Mouse (Mus musculus): ENCODE results near the gene Aff1.

The Aff1 gene

GRCm38 (mm10) chr5:103691624-103692530 is at the start of gene Aff1:
Gene Aff1, plus strand, starts transcription at chr5:103692374.
- DNase-seq (ENCODE audit: low read depth) = peak; percentile 71

GRCm38 (mm10) chr5:103644167-103644566 is 48.0 kb upstream of the Aff1 start:
- DNase-seq (ENCODE audit: low read depth) = no peak

- DNase-seq (ENCODE audit: low read depth) = no peak
Observed at GRCm38 (mm10) chr5:103647320-103647719, 44.9 kb upstream of the Aff1 start.

GRCm38 (mm10) chr5:103654225-103654624 is 37.9 kb upstream of the Aff1 start:
- peak; percentile 80 for DNase-seq (ENCODE audit: low read depth)

DNA sequence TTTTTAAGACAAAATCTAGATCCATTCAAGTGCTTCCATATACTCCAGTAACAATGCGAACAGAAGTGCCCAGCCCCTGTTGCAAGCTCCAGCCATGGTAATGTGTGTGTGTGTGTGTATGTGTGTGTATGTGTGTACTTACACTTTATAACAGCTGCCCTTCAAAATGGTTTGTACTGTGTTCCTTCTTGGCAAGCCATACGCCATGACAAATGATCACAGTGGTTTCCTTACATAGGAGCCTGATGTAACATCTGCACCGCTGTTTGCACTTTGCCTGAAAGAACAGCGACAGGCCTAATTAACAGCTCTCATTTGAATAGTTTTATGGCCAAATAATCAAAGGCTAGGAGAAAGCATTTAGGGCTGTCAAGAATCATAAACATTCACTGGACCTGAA is 37.4 kb upstream of the Aff1 start:
- DNase-seq (ENCODE audit: low read depth) = no peak

DNA sequence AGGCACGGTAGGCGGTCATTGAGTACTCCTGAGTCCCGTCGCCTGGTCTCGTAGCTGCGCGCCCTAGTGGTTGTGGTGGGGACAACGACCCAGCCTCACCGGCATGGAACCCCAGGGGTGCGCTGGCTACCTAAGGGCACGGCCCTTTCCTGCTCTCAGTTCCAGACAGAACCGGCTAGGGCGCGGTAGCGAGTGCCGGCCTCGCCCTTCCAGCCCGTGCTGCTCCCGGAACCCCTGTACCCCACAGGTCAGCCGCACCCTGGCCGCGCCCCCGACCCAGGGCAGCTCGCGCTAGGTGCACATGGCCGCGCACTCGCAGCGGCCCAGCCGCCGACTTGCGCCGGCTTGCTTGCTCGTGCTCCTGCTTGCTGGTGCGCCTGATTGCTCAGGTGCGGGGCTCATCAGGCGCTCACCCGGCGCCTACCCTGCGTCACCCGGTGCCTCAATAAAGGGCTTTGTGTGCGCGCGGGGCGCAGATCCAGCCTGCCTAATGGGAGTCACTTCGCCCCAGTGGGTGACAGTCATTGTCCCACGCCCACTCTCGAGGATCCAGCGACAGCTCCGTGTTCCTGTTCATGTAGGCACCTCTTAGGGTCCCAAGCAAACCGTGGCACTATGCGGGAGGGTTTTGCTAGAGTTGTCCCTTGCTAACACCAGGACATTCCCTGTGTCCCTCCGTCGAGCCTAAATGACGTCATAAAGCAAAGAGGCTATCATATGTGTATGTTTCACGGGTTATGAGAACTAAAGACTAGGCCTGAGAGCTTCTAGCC is 36.6 kb upstream of the Aff1 start, which contains the start of gene 1700016H13Rik:
TSS of gene 1700016H13Rik (minus strand) at position 665 of the 773 bp plus-strand sequence.
- DNase-seq (ENCODE audit: low read depth) = peak; percentile 53

DNA sequence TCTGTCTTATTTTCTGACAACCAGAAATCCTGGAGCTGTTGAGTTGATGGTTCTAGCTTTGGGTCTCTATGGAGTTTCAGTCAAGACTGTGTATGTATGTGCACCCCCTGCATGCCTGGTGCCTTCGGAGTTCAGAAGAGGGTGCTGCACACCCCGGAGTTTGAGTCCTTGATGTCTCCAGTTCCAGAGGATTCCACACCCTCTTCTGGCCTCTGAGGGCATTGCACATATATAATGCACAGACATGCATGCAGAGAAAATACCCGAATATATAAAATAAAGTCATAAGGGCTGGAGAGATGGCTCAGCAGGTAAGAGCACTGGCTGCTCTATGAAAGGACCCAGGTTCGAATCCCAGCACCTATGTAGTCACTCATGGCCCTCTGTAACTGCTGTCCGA is 33.3 kb upstream of the Aff1 start:
- peak; percentile 34 for DNase-seq (ENCODE audit: low read depth)

DNA sequence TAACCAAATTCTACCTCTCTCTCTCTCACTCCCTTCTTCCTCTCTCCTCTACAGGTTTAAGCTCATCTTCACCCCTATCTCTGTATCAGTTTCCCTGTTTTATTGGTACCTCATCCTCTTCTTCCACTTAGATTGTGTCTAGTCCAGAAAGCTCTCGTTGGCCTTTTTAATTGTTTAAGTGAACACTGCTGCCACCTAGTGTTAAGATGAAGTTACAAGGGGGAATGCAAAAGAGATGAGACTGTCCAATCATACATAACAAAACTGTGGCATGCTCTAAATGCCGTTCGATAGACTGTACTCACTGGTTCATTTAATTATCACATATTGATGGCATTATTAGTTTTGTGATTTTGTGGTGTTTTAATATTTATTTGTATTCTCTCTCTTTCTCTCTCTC is 32.6 kb upstream of the Aff1 start:
- DNase-seq (ENCODE audit: low read depth) = peak; percentile 51

- DNase-seq (ENCODE audit: low read depth) = no peak
Observed at GRCm38 (mm10) chr5:103664932-103665331, 27.2 kb upstream of the Aff1 start.

GRCm38 (mm10) chr5:103665876-103666275 is 26.3 kb upstream of the Aff1 start:
- no peak for DNase-seq (ENCODE audit: low read depth)

GRCm38 (mm10) chr5:103671858-103672257 is 20.3 kb upstream of the Aff1 start:
- no peak for DNase-seq (ENCODE audit: low read depth)

- DNase-seq (ENCODE audit: low read depth) = no peak
Observed at GRCm38 (mm10) chr5:103673611-103674010, 18.6 kb upstream of the Aff1 start.

GRCm38 (mm10) chr5:103674482-103674881 is 17.7 kb upstream of the Aff1 start:
- DNase-seq (ENCODE audit: low read depth) = no peak

- no peak for DNase-seq (ENCODE audit: low read depth)
Observed at GRCm38 (mm10) chr5:103676289-103676881, 15.8 kb upstream of the Aff1 start.

GRCm38 (mm10) chr5:103677894-103678293 is 14.3 kb upstream of the Aff1 start:
- DNase-seq (ENCODE audit: low read depth) = no peak

DNA sequence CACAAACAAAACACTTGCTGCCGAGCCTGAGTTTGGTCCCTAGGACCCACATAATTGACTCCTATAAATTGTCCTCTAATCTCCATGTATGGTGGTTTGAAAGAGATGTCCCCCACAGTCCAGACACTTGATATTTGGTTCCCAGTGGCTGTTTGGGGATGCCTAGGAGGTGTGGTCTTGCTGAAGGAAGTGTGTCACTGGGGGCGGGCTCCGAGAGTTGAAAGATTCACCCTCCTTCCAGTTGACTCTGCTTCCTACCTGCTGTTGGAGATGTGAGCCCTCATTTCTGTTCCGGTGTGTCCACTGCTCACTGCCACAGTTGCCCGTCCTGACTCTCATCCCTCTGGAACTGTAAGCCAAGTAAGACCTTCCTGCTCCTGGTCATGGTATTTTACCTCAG is 13.2 kb upstream of the Aff1 start:
- DNase-seq (ENCODE audit: low read depth) = no peak

DNA sequence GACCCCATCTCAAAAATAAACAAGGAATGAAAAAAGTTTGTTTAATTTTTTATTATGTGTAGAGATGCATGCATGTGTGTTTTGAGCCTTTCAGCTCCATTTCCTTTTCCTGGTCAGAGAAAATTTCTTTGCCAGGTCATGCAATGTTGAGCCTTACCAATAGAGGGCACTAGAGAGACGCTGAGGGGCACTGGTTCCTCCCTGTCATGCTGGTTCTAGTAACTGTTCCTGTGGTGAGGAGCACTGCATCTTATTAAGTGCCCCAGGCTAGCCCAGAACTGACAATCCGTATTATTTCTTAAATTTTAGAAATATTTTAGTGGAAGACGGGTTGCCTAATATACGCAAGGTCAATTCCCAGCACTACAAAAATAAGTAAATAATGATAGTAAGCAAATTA is 11.8 kb upstream of the Aff1 start:
- DNase-seq (ENCODE audit: low read depth) = peak; percentile 71

DNA sequence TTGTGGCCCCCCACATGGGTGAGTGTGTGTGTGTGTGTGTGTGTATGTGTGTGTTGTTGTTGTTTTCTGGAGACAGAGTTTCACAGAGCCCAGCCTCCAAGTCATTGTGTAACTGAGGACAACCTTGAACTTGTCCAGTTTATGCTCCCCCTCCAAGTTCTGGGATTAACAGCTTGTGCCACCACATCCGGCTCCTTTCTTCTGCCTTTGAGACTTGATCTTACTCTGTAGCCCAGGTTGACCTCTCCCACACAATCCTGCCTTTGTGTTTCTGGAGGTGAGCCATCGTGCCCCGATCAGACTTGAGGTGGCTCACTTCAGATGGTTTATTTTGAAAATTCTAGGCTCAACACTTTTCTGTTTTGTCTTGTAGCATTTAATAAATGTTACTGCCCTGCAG is 10.3 kb upstream of the Aff1 start:
- DNase-seq (ENCODE audit: low read depth) = no peak

DNA sequence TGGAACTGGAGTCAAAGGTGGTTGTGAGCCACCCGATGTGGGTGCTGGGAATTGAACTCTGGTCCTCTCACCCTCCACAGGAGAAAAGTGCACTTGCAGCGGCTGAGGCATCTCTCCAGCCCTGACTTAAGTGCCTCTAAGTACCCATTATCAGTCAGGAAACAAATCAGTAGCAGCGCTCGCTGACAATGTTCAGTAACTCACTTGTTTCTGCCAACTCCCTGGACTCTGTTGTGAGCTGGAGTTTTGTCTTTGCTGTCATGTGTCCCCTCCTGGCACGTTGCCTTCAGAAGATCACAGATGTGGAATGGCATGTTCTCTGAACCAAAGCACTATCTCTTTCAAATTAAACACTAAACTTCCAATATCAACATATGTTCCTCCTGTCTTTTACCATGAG is 2.5 kb upstream of the Aff1 start:
- no peak for DNase-seq (ENCODE audit: low read depth)

DNA sequence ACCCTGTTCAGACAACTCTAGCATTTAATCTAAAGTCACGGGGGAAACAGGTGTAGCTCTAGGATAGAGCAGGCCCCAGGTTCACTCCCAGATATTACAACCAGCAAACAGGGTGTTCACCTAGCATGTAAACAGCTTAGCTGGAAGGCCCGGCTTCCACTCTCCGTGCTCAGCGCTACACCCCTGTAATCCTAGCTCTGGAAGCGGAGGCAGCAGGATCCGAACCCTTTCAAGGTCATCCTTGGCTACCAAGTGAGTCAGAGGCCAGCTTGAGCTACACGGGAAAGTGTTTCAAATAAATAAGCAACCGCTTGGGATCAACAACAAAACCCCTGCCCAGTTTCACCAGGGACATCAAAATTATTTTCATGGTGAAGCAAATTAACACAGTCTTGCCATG is 2.0 kb upstream of the Aff1 start:
- DNase-seq (ENCODE audit: low read depth) = no peak

DNA sequence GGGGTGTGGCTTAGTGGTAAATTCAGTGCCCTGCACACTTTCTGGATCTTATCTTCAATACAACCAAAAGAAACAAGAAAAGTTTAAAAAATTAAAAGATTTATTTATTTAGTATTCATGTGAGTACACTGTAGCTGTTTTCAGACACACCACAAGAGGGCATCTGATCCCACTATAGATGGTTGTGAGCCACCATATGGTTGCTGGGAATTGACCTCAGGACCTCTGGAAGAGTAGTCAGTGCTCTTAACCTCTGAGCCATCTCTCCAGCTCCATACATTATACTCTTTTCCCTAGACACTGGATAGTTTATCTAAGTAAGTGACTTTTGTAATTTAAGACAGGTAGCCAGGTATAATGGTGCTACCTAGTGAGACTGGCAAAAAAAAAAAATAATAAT is 1.0 kb upstream of the Aff1 start:
- DNase-seq (ENCODE audit: low read depth) = no peak

DNA sequence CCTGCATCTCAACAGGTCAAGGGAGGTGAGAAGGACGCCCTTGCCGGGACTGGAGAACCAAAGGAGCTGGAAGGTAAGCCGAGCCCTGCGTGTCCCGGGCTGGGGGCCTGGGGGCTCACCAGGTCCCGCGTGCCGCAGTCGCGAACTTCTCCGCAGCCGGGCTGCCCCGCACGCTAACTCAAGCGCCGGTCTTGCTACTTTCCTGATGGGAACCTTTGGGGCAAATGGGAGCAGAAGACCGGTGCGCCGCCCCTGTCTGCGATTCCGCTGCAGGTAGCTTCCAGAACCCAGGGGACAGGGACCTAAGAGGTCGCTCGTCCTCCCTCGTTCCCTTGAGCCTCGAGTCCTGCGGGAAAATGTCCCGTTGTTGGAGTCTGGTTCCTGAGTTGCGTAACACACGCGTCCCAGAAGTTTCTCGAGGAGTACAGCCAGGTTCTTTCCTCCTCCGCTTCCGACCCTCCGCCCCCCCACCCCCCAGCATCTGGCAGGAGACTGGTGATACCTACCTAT is 412 bp downstream of the Aff1 start:
- no peak for DNase-seq (ENCODE audit: low read depth)

All from c-Kit-positive CD71-negative TER-119-negative erythroid progenitor cells, embryonic 14.5 days (primary cell).